Mouse (Mus musculus) WW6 (cell line): Measurements from ENCODE around the gene Zfp64.

Experiments
- DNase-seq: peaks from one replicate; pipeline ENCODE4 v3.0.0-alpha.2; 2013; ENCODE audit warnings: low read depth, low spot score

Gene Zfp64

DNA sequence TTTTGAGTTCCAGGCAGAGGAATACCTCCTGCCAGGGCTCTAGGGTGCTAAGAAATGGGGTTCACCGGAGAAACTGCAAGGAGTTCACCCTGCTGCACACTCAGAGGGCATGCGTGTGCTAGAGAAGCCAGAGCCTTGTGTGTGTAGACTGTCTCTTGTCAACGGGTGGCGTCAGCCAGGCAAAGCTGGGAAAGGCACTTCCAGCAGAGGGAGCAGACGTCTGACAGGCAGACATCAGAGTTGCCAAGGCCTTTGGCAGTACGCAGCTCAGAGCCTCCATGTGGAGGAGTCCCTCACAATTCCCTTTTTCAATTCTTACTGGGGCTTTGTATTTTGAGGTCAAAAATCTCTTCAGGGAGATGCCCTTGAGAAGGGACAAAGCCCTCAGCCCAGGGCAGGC, 6.9 kb downstream of the Zfp64 start:
- no peak for DNase-seq

GRCm38 (mm10) chr2:168947663-168948062, 7.7 kb downstream of the Zfp64 start:
- DNase-seq: no peak

- DNase-seq: no peak
Observed at GRCm38 (mm10) chr2:168944011-168944410, 11.4 kb downstream of the Zfp64 start.

GRCm38 (mm10) chr2:168939941-168940340, 15.4 kb downstream of the Zfp64 start:
- no peak for DNase-seq

DNA sequence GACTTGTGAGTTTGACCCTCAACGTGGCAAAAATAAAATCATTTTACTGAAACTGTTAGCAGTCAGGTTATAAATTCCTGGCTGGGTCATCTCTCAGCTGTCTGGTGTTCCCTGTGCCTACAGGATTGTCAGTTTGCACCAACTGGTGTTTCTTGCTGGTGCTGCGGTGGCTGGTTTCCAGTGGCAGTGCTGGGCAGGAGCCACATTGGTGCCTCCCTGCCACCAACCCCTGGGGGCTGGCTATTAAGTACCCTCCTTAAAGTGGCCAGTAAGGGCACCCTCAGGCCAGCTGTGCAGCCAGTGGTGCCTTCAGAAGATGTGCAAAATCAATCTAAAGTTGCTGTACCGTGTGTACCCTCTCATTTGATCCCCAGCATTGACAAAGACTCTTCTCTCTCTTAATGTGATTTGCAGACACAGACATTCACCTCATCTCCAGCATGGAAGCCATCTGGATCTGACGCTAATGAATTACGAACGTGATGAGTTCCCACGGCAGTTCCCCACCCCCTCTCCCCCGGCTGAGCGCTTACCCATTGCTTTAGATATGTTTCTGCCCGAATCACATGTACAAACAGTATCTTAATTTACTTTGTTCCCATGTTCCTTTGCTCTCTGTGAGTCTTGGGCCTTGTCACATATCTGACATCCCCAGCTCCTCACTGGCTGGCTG, 16.0 kb downstream of the Zfp64 start:
- DNase-seq: no peak

- no peak for DNase-seq
Observed at GRCm38 (mm10) chr2:168936896-168937295, 18.5 kb downstream of the Zfp64 start.

- DNase-seq: no peak
Observed at GRCm38 (mm10) chr2:168935165-168935564, 20.2 kb downstream of the Zfp64 start.

- DNase-seq: no peak
Observed at GRCm38 (mm10) chr2:168931686-168932085, 23.7 kb downstream of the Zfp64 start.

GRCm38 (mm10) chr2:168929691-168930090, 25.7 kb downstream of the Zfp64 start:
- peak; percentile 71 for DNase-seq

GRCm38 (mm10) chr2:168927401-168927800, 28.0 kb downstream of the Zfp64 start:
- no peak for DNase-seq

- no peak for DNase-seq
Observed at GRCm38 (mm10) chr2:168926257-168926810, 29.1 kb downstream of the Zfp64 start.

DNA sequence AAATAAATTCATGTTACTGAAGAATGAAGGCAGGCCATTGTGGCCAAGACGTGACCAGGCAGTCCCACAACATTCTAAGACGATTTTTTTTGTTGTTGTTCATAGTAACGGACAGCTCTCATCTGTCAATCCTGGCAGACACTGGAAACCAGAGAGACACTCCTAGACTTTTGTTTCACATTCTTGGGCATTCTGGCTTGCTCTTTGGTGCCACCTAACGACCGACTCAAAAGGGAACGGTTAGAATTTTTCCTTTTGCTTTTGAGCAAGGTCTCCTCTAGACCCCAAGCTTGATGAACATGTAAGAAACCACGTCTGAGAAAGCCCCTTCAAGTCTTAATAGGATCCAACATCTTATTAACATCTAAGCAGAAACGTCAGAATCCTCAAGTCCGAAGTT, 31.7 kb downstream of the Zfp64 start:
- no peak for DNase-seq

DNA sequence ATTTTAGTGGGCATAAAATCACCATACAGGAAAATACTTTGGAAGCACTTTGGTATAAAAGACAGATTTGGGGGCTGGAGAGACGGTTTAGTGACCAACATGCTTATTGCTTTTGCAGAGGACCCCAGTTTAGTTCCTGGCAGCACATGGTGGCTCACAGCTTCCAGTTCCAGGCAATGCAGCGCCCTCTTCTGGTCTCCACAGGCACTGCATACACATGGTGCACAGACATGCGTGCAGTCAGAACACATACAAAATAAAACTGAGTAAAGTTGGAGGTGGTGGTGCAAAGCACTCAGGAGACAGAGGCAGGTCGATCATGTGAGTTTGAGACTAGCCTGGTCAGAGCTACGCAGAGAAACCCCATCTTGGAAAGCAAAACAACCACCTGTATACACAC, 32.9 kb downstream of the Zfp64 start:
- no peak for DNase-seq

- DNase-seq: no peak
Observed at GRCm38 (mm10) chr2:168920007-168920406, 35.4 kb downstream of the Zfp64 start.

GRCm38 (mm10) chr2:168912901-168913721, 42.3 kb downstream of the Zfp64 start:
- no peak for DNase-seq

GRCm38 (mm10) chr2:168912051-168912891, 43.1 kb downstream of the Zfp64 start:
- DNase-seq: no peak

- DNase-seq: no peak
Observed at GRCm38 (mm10) chr2:168911527-168911926, 43.9 kb downstream of the Zfp64 start.

DNA sequence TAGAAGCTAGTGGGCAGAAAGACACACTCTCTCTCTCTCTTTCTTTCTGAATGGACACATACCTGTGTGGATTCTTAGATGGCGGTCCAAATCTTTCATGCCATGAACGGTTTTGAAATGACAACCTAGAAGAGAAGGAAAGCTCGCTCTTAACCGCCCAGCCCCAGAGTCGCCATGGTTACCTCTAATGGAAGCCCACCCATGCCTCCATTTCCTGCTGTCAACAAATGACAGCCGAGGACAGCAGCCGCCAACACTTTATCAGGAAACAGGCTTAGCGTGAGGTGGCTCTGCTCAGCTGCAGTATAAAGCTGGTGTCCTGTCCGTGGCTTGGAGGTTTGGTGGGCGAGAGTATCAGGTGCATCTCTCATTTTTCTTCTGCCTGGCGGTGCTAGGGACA, 49.4 kb downstream of the Zfp64 start:
- no peak for DNase-seq

DNA sequence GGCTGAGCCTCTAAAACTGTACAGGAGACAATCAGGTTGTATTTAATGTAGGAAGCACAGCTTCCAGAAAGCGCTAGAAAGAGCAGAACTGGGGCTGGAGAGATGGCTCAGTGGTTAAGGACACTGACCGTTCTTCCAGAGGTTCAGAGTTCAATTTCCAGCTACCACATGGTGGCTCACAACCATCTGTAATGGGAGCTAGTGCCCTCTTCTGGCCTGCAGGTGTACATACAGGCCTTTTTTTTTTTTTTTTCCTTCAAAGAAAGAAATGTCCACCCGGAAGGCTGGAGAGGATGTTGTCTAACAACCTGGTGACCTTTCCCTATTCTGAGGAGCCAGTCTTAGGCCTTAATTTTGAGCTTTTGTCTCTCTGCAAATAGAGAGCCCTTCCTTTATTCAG, 50.5 kb downstream of the Zfp64 start:
- DNase-seq: no peak

DNA sequence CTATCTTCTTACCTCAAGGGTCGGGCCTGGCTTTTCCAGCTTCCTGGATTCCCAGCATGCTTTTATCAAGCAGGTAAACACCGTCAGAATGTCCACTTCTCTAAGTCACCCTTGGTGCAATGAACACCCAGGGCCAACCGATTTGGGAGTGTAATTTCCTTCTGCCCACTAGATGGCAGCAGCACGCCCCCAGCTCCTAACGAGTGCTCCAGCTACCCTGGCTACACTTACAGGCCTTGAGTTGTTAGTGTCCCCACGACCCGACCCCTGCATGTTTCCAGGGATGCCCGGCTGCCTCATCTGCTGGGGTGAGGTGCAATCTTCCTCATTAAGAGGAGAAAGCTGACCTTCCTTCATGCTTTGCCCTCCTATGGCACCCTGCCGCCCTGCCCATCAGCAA, 51.2 kb downstream of the Zfp64 start:
- no peak for DNase-seq

GRCm38 (mm10) chr2:168902634-168903033, 52.8 kb downstream of the Zfp64 start:
- DNase-seq: no peak

DNA sequence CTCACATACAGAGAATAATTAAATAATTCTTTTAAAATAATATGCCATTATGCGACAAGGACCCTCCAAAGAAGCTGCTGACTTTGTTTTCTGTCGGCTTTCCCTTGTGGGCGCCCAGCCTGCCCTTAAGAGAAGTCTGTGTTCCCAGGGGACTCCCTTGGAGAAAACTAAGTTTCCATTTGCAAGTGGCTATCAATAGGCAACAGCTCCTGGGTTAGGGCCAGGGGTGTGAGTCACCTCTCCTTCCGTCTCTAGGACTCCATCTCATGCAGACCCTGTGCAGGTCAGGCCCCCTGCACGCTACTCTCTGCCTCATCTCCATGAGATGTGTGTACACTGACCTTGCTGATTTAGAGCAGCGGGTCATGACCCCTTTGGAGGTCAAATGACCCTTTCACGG, 57.5 kb downstream of the Zfp64 start:
- DNase-seq: no peak
